18 mouse cellular contexts compared by ENCODE assay signal in the genomic region with DNA sequence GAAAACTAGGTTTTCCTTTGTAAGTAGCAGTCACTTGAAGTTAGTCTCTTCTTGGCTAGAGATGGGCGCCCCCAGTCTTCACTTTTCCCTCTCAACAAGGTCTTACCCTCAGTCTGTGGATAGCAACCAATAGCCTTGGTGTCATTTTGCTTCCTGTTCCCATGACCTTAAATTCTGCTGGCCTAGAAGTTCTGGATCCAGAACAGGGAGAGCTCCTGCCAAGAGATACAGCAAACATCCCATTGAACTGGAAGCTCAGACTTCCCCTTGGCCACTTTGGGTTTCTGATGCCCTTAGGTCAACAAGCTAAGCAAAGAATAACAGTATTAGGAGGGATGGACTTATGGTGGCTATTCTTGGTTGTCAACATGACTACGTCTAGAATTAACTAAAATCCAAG.
DNase-seq lines count a peak whose midpoint lies in the region; ATAC-seq and TF ChIP-seq lines count a peak whose summit lies in the region.
"Had no signal": no experiment of that assay in that cellular context is flagged by ENCODE, and none has a peak within 500 bp of the region (broad histone marks: within the 10 kb centered on the region; RNA-seq: fewer than 3 reads in every experiment).

No protein-coding gene starts in this region.

- no peak for ATAC-seq in heart, embryonic 12.5 days (ENCODE audit: insufficient number of reproducible peaks, low FRiP score)
- ATAC-seq in heart, embryonic 16.5 days (replicated peaks; ENCODE audit: extremely low read depth, insufficient read depth, low FRiP score), result peak; percentile 49
- ATAC-seq: forebrain, embryonic 13.5 days; inflammation-experienced regulatory T-cells, adult 6 months; liver, postnatal 0 days had no signal

- peaks cover 4% of the 10 kb centered on the region; the same call in 1 of the 2 replicates for H3K36me3 ChIP-seq in heart, adult 2 months (ENCODE audit: control insufficient read depth, insufficient read depth, low read length)
- H3K36me3 ChIP-seq in heart, embryonic 12.5 days, result no peaks in the 10 kb centered on the region
- no peaks in the 10 kb centered on the region for H3K36me3 ChIP-seq in heart, embryonic 16.5 days (ENCODE audit: control insufficient read depth, insufficient read depth)
- H3K36me3 ChIP-seq: hindbrain, embryonic 13.5 days; limb, embryonic 15.5 days had no signal

- no peak for TF ChIP-seq EP300 in heart, adult 2 months (IDR thresholded peaks at IDR 0.05; ENCODE audit: insufficient read depth, low read depth, low read length)

- H3K4me2 ChIP-seq in heart, embryonic 12.5 days, result no peak overlapping the region
- no peak overlapping the region for H3K4me2 ChIP-seq in heart, embryonic 16.5 days (ENCODE audit: low read depth, low read length)
- H3K4me2 ChIP-seq: forebrain, embryonic 13.5 days; hindbrain, embryonic 13.5 days; limb, embryonic 15.5 days had no signal

- H3K9me3 ChIP-seq in heart, embryonic 12.5 days (replicated peaks), result no peaks in the 10 kb centered on the region
- H3K9me3 ChIP-seq in heart, embryonic 16.5 days (replicated peaks; ENCODE audit: control insufficient read depth, low read length), result no peaks in the 10 kb centered on the region
- H3K9me3 ChIP-seq: forebrain, embryonic 13.5 days; hindbrain, embryonic 13.5 days; limb, embryonic 15.5 days had no signal

- intact Hi-C loops in heart, adult 2 months (cut with DNase I), result loop anchor here (5.0 kb wide), 1 partner anchor 40 kb away; no protein-coding TSS in a partner anchor
- intact Hi-C loops in heart, postnatal 25 days (cut with DNase I), result loop anchor here (5.0 kb wide), 1 partner anchor 40 kb away; no protein-coding TSS in a partner anchor
- intact Hi-C loops in gastrocnemius, postnatal 14 days (cut with DNase I; ENCODE audit: low total_unique reads), result no loop called here

- peak overlapping the region; percentile 3; the same call in 1 of the 2 replicates for H3K27ac ChIP-seq in heart, adult 2 months
- no peak overlapping the region for H3K27ac ChIP-seq in heart, embryonic 12.5 days (ENCODE audit: poor library complexity, severe bottlenecking)
- no peak overlapping the region for H3K27ac ChIP-seq in heart, embryonic 16.5 days (ENCODE audit: low read length)
- H3K27ac ChIP-seq: forebrain, embryonic 13.5 days; hindbrain, embryonic 13.5 days; limb, embryonic 15.5 days; stomach, postnatal 0 days had no signal

- peak in 1 of 2 experiments; percentile 51 for DNase-seq in heart, adult 2 months
- DNase-seq in lung, postnatal 10 days, result peak; percentile 4
- no peak for DNase-seq in lung, adult 2 months
- peak; percentile 8 for DNase-seq in heart, postnatal 25 days (ENCODE audit: low spot score)
- no peak for DNase-seq in gastrocnemius, postnatal 14 days
- DNase-seq in layer of hippocampus, adult 18-20 months (ENCODE audit: low spot score in 2 of 2), result no peak
- DNase-seq: cerebellum, adult 9-11 months; gastrocnemius, postnatal 10 days; liver, postnatal 0 days; lung, postnatal 4 days; retina, postnatal 1 day had no signal

- peaks cover 4% of the 10 kb centered on the region for H3K4me1 ChIP-seq in heart, adult 2 months (ENCODE audit: control insufficient read depth, insufficient read depth, low read length)
- H3K4me1 ChIP-seq in heart, embryonic 12.5 days (replicated peaks), result no peaks in the 10 kb centered on the region
- no peaks in the 10 kb centered on the region for H3K4me1 ChIP-seq in lung, adult 2 months (ENCODE audit: control insufficient read depth, insufficient read depth, low read length)
- 0 out of 2 replicates have a peak, but pooled peaks cover 4% of the 10 kb centered on the region for H3K4me1 ChIP-seq in heart, embryonic 16.5 days (ENCODE audit: control insufficient read depth, insufficient read depth, low read length)
- H3K4me1 ChIP-seq: forebrain, embryonic 13.5 days; hindbrain, embryonic 13.5 days; limb, embryonic 15.5 days had no signal

- WGBS in heart, adult 2 months, result 48% methylated on average over 2 of the region's 2 CpGs
- WGBS in heart, embryonic 12.5 days, result 87% methylated on average over 2 of the region's 2 CpGs
- WGBS in lung, adult 2 months, result 77% methylated on average over 2 of the region's 2 CpGs
- 84% methylated on average over 2 of the region's 2 CpGs for WGBS in heart, embryonic 16.5 days

- no peaks in the 10 kb centered on the region for H3K79me2 ChIP-seq in heart, adult 2 months (replicated peaks; ENCODE audit: control insufficient read depth, insufficient read depth, low read length)

- no peak for TF ChIP-seq POLR2A in heart, adult 2 months (IDR thresholded peaks at IDR 0.05; ENCODE audit: insufficient read depth, low read depth, low read length)
- TF ChIP-seq POLR2A in lung, adult 2 months (IDR thresholded peaks at IDR 0.05; ENCODE audit: borderline replicate concordance, extremely low read depth, low read depth, low read length), result no peak

- no peaks in the 10 kb centered on the region for H3K27me3 ChIP-seq in heart, adult 2 months (ENCODE audit: control insufficient read depth, insufficient read depth, low read length)
- H3K27me3 ChIP-seq in heart, embryonic 12.5 days (replicated peaks), result no peaks in the 10 kb centered on the region
- no peaks in the 10 kb centered on the region for H3K27me3 ChIP-seq in heart, embryonic 16.5 days (ENCODE audit: control insufficient read depth, insufficient read depth, low read length)
- H3K27me3 ChIP-seq: forebrain, embryonic 13.5 days; hindbrain, embryonic 13.5 days; limb, embryonic 15.5 days had no signal

- H3K4me3 ChIP-seq in heart, adult 2 months, result no peak overlapping the region
- no peak overlapping the region for H3K4me3 ChIP-seq in heart, embryonic 12.5 days
- H3K4me3 ChIP-seq in lung, adult 2 months (replicated peaks; ENCODE audit: extremely low read depth, low read depth, low read length), result no peak overlapping the region
- no peak overlapping the region for H3K4me3 ChIP-seq in heart, embryonic 16.5 days (ENCODE audit: low read length)
- H3K4me3 ChIP-seq: forebrain, embryonic 13.5 days; hindbrain, embryonic 13.5 days; limb, embryonic 15.5 days had no signal

- TF ChIP-seq CTCF in heart, adult 2 months (IDR thresholded peaks at IDR 0.05), result no peak
- TF ChIP-seq CTCF in lung, adult 2 months (IDR thresholded peaks at IDR 0.05; ENCODE audit: insufficient read depth, low read length), result no peak

- no peak overlapping the region for H3K9ac ChIP-seq in heart, adult 2 months (ENCODE audit: low read depth, low read length)
- no peak overlapping the region for H3K9ac ChIP-seq in heart, embryonic 12.5 days
- no peak overlapping the region for H3K9ac ChIP-seq in heart, embryonic 16.5 days (ENCODE audit: low read length)
- H3K9ac ChIP-seq: forebrain, embryonic 13.5 days; hindbrain, embryonic 13.5 days; limb, embryonic 15.5 days; liver, postnatal 0 days had no signal

Comparison
In these comparisons a context has a peak if more than half of its experiments do, and no peak if none do; other contexts are left out.
1. DNase-seq: peak in lung, postnatal 10 days (single experiment) and heart, postnatal 25 days (single experiment); none in lung, adult 2 months (single experiment), gastrocnemius, postnatal 14 days (single experiment) and layer of hippocampus, adult 18-20 months (0 of 2).